10 mouse cellular contexts compared by ENCODE assay signal in the genomic region with DNA sequence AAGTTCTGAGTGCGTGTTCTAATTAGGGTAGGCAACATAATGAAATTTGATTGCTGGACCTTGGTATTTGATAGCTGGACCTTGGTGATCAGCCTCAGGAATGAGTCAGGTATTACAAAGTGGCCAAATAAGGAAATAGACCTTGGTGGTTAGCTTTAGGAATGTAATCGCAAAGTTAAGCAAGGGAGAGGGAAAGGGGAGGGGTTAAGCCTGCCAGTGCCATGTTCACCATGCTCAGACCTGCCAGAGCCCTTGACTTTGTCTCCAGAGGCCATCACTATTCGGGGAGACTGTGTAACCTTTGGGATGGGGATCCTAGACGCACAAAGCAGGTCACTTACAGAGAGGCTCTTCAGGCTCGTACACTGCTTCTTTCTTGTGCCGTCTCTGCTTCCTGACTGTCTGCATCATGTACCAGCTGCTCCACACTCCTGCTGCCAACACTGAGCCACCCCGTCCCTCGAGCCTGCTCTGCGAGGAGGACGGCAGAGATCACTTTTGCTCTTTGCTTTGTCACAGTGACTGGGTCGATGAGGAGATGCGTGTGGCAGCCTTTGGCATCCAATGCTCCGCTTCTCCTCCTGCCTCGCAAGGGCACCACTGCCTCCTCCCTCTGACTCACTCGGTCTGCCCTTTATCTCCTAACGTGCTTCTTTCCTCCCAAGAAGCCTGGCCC.
DNase-seq lines count a peak whose midpoint lies in the region; ATAC-seq and TF ChIP-seq lines count a peak whose summit lies in the region.
"Had no signal": no experiment of that assay in that cellular context is flagged by ENCODE, and none has a peak within 500 bp of the region (broad histone marks: within the 10 kb centered on the region; RNA-seq: fewer than 3 reads in every experiment).

No protein-coding gene starts in this region.

- 73% methylated on average over 16 of the region's 16 CpGs for WGBS in forebrain, embryonic 15.5 days
- 93% methylated on average over 16 of the region's 16 CpGs for WGBS in forebrain, embryonic 10.5 days
- whole genome bisulfite sequencing in midbrain, postnatal 0 days, result 64% methylated on average over 16 of the region's 16 CpGs

- no peak; the same call in 1 of the 2 replicates for ATAC-seq in forebrain, embryonic 15.5 days (replicated peaks)
- ATAC-seq in midbrain, postnatal 0 days (ENCODE audit: low FRiP score), result no peak

- H3K36me3 ChIP-seq in forebrain, embryonic 15.5 days, result no peaks in the 10 kb centered on the region
- no peaks in the 10 kb centered on the region; the same call in 1 of the 2 replicates for H3K36me3 ChIP-seq in forebrain, embryonic 10.5 days (replicated peaks)
- H3K36me3 ChIP-seq in midbrain, postnatal 0 days (ENCODE audit: insufficient read depth, low read length), result peaks cover 3% of the 10 kb centered on the region; the same call in 1 of the 2 replicates
- H3K36me3 ChIP-seq: embryonic facial prominence, embryonic 15.5 days; heart, embryonic 15.5 days had no signal

- no peak overlapping the region for H3K4me3 ChIP-seq in forebrain, embryonic 15.5 days
- no peak overlapping the region for H3K4me3 ChIP-seq in forebrain, embryonic 10.5 days
- no peak overlapping the region for H3K4me3 ChIP-seq in midbrain, postnatal 0 days (ENCODE audit: low read depth, low read length)
- H3K4me3 ChIP-seq: embryonic facial prominence, embryonic 15.5 days; heart, embryonic 15.5 days had no signal

- H3K4me1 ChIP-seq in forebrain, embryonic 15.5 days, result peaks cover 9% of the 10 kb centered on the region
- peaks cover 4% of the 10 kb centered on the region; the same call in 1 of the 2 replicates for H3K4me1 ChIP-seq in forebrain, embryonic 10.5 days
- no peaks in the 10 kb centered on the region for H3K4me1 ChIP-seq in midbrain, postnatal 0 days (ENCODE audit: insufficient read depth, low read length)
- H3K4me1 ChIP-seq: embryonic facial prominence, embryonic 15.5 days; heart, embryonic 15.5 days had no signal

- DNase-seq in forebrain, embryonic 10.5 days (ENCODE audit: extremely low spot score, low spot score), result no peak
- DNase-seq in adrenal gland, adult (ENCODE audit: inconsistent age in 2 of 2, low spot score in 1 of 2), result peak; percentile 85 to 92
- peak; percentile 62 to 69 for DNase-seq in cerebellum, postnatal 25 days
- peak; percentile 24 for DNase-seq in midbrain, postnatal 0 days (ENCODE audit: low spot score)
- DNase-seq in spleen, adult 18-20 months, result no peak
- no peak for DNase-seq in lung, postnatal 36 days
- no peak for DNase-seq in kidney, postnatal 10 days

- H3K4me2 ChIP-seq in forebrain, embryonic 15.5 days (replicated peaks), result no peak overlapping the region
- no peak overlapping the region for H3K4me2 ChIP-seq in midbrain, postnatal 0 days (ENCODE audit: low read depth, low read length, poor library complexity, severe bottlenecking)
- H3K4me2 ChIP-seq: embryonic facial prominence, embryonic 15.5 days; heart, embryonic 15.5 days had no signal

- no peak for TF ChIP-seq CTCF in midbrain, postnatal 0 days (IDR thresholded peaks at IDR 0.05)

- H3K27me3 ChIP-seq in forebrain, embryonic 15.5 days, result no peaks in the 10 kb centered on the region
- no peaks in the 10 kb centered on the region for H3K27me3 ChIP-seq in forebrain, embryonic 10.5 days (ENCODE audit: poor library complexity, severe bottlenecking)
- no peaks in the 10 kb centered on the region for H3K27me3 ChIP-seq in midbrain, postnatal 0 days (ENCODE audit: insufficient read depth, low read length)
- H3K27me3 ChIP-seq: embryonic facial prominence, embryonic 15.5 days; heart, embryonic 15.5 days had no signal

- peak overlapping the region; percentile 69 for H3K27ac ChIP-seq in forebrain, embryonic 15.5 days (replicated peaks)
- H3K27ac ChIP-seq in forebrain, embryonic 10.5 days, result no peak overlapping the region
- no peak overlapping the region for H3K27ac ChIP-seq in midbrain, postnatal 0 days (ENCODE audit: low read depth, low read length)
- H3K27ac ChIP-seq: embryonic facial prominence, embryonic 15.5 days; heart, embryonic 15.5 days had no signal

- H3K9me3 ChIP-seq in forebrain, embryonic 15.5 days, result no peaks in the 10 kb centered on the region
- H3K9me3 ChIP-seq in forebrain, embryonic 10.5 days, result no peaks in the 10 kb centered on the region
- H3K9me3 ChIP-seq in midbrain, postnatal 0 days (ENCODE audit: low read length), result no peaks in the 10 kb centered on the region
- H3K9me3 ChIP-seq: embryonic facial prominence, embryonic 15.5 days; heart, embryonic 15.5 days had no signal

- no peak overlapping the region for H3K9ac ChIP-seq in forebrain, embryonic 15.5 days (replicated peaks)
- H3K9ac ChIP-seq in midbrain, postnatal 0 days (replicated peaks; ENCODE audit: low read length, poor library complexity, severe bottlenecking), result no peak overlapping the region
- H3K9ac ChIP-seq: embryonic facial prominence, embryonic 15.5 days; heart, embryonic 15.5 days had no signal

Comparison
In these comparisons a context has a peak if more than half of its experiments do, and no peak if none do; other contexts are left out.
1. DNase-seq: peak in adrenal gland, adult (2 of 2), cerebellum, postnatal 25 days (2 of 2) and midbrain, postnatal 0 days (single experiment); none in forebrain, embryonic 10.5 days (single experiment), spleen, adult 18-20 months (0 of 2), lung, postnatal 36 days (single experiment) and kidney, postnatal 10 days (single experiment).